Mouse (Mus musculus): ENCODE results near the gene Cmklr1.

GRCm38 (mm10) chr5:113629248-113629647 lies 21.0 kb downstream of the Cmklr1 start:
- TF ChIP-seq POLR2A (IDR thresholded peaks at IDR 0.05; ENCODE audit: control insufficient read depth, low read depth, low read length) = no peak
- TF ChIP-seq CTCF (IDR thresholded peaks at IDR 0.05; ENCODE audit: control insufficient read depth, insufficient read depth, insufficient replicate concordance, low read depth, low read length) = no peak

All from testis, adult 2 months (tissue).